Mouse (Mus musculus) brain, embryonic 14.5 days (tissue): ENCODE results near the gene Oaz3.

Experiments used
- CTCF ChIP-seq: fragments of 200-500 bp; IDR thresholded peaks from 2 replicates; pipeline ENCODE4 v1.5.1; 2012; ENCODE audit warnings: inconsistent platforms, mild to moderate bottlenecking, moderate library complexity, borderline replicate concordance; ENCODE audit not compliant: insufficient read depth, insufficient read length; ENCODE audit errors: extremely low read depth
- POLR2A ChIP-seq: fragments of 200-500 bp; IDR thresholded peaks from 2 replicates; pipeline ENCODE4 v1.6.1; 2012; ENCODE audit warnings: mild to moderate bottlenecking, inconsistent platforms, borderline replicate concordance; ENCODE audit not compliant: poor library complexity, insufficient read depth, insufficient read length, severe bottlenecking; ENCODE audit errors: extremely low read depth

DNA sequence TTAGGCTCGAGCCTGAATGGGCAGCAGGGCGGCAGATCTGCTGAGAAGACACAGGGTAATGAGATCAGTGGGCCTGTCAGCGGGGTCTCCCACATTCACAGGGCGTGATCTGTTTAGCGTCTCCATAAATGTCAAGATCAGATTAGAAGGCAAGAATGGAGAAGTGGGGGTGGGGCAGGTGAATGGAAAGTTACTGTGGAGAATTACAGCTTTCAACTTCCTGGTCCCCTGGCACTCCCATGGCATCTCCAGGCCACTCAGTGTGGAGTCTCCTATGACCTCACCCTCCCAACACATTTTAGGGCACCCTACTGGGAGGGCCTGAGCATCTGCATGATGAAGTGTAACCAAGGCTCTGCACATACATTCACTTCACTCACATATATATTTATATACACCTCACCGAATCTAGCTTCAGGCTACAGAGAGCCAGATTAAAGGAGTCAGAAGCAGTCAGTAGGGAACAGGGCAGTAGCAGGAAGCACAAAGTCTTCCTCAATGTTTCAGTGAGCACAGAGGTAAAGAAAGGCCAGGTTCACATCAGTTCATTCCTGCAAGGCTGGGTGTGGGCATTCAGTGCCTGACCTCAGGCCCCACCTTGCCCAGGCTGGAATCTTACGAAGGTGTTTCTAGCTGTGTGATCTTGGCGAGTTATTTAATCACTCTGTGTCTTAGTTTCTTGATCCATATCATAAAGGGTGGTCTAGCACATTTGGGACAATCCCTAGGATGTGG lies 32.8 kb upstream of the Oaz3 start:
- TF ChIP-seq CTCF (no peak), POLR2A (no peak)
